Mouse (Mus musculus) kidney, adult 2 months (tissue): ENCODE measurements around the gene Sec14l5. TPM values are rescaled to one million over a fixed set of nuclear protein-coding genes. Genes with fewer than 3 reads are reported as not detected.
"Not testable (repeated sequence)": the region's sequence is repeated elsewhere in the genome, so short reads cannot be mapped to it uniquely, and the experiment has no call there.

Source experiments
- DNase-seq: peaks from one replicate; pipeline ENCODE4 v3.0.0; 2021
- H3K27ac ChIP-seq: fragments of 200-500 bp; 2 replicates; pipeline ENCODE4 v1.5.1; 2012; ENCODE audit warnings: low read depth, low read length, control low read depth, inconsistent platforms; ENCODE audit not compliant: insufficient read depth
- H3K27me3 ChIP-seq: fragments of 200-500 bp; replicated peaks from 2 replicates; pipeline ENCODE4 v1.6.1; 2012; ENCODE audit warnings: mild to moderate bottlenecking, moderate library complexity, low read length, inconsistent platforms; ENCODE audit not compliant: control insufficient read depth, insufficient read depth
- H3K36me3 ChIP-seq: fragments of 200-500 bp; 2 replicates; pipeline ENCODE4 v1.6.1; 2012; ENCODE audit warnings: mild to moderate bottlenecking, moderate library complexity, low read length, inconsistent platforms; ENCODE audit not compliant: control insufficient read depth, insufficient read depth
- H3K4me1 ChIP-seq: fragments of 200-500 bp; 2 replicates; pipeline ENCODE4 v1.6.1; 2011; ENCODE audit warnings: low read length; ENCODE audit not compliant: control insufficient read depth, insufficient read depth
- H3K4me3 ChIP-seq: fragments of 200-500 bp; 2 replicates; pipeline ENCODE4 v1.5.1; 2011; ENCODE audit warnings: mild to moderate bottlenecking, low read depth, low read length, control low read depth; ENCODE audit not compliant: insufficient read depth
- CTCF ChIP-seq: fragments of 200-500 bp; conservative IDR thresholded peaks from 2 replicates; pipeline ENCODE4 v1.5.1; 2011; ENCODE audit warnings: low read depth, mild to moderate bottlenecking, control low read depth, low read length, moderate library complexity, mixed read lengths; ENCODE audit not compliant: insufficient read depth, insufficient read length
- POLR2A ChIP-seq: fragments of 200-500 bp; IDR thresholded peaks from one replicate; pipeline ENCODE4 v1.6.1; 2011; ENCODE audit warnings: low read depth, low read length, control low read depth
- WGBS: fragments of 180-500 bp; shearing (Covaris S2); methylation state at CpG from one replicate; pipeline ENCODE4 v1.1.7; 2018; 5-methylcytosine and 5-hydroxymethylcytosine counted together
- polyA plus RNA-seq: library from polyadenylated mRNA; depleted of rRNA; stranded (reverse); fragments of >200 nt; gene quantifications from 2 replicates; pipeline ENCODE4 v1.2.3, GENCODE M21; 2012

Sec14l5 gene
- polyA plus RNA-seq, 1 experiment = 0.34 TPM

DNA sequence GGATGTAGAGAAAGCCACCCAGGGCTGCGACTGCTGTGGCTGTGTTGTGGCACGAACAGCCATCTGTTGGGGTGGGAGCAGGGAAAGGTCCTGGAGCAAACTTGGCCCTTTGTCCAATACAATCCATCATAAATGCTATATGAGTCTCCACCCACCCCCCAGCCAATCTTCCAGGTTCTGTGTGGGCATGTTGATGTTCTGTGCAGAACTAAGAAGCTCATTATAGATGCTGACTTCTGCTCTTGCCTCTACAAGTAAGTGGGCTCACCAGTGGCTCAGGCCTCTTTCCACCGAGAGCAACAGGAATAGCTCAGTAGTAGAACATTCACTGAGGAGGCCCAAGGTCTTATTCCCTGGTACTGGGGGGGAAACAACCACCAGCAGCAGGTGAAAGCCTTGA, 65.2 kb downstream of the Sec14l5 start:
- Histone ChIP-seq H3K4me1 (no peaks in the 10 kb centered on the region), H3K4me3 (no peak overlapping the region), H3K27ac (no peak overlapping the region), H3K27me3 (no peaks in the 10 kb centered on the region), H3K36me3 (no peaks in the 10 kb centered on the region)
- WGBS = 86% methylated on average over 3 of the region's 3 CpGs
- no peak for TF ChIP-seq POLR2A
- no peak for TF ChIP-seq CTCF
- DNase-seq = no peak

DNA sequence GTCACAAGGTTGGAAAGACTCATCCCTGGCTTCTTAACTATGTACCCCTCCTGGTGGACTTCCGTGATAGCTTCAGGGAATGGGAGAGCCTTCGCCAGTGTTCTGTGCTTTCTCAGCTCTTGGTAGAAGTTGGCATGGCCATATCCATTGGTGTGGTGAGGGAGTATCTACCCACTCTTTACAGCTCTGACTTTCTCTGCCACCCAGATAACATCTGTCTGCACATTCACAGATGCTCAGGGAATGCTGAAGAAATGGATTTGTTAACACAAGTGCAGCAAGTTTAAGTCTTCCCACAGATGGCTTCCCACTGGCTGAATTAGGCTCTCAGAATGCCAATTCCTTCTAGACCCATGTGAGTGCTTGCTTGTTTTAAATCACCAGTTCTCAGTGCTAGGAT, 67.2 kb downstream of the Sec14l5 start:
- WGBS = 89% methylated on average over 2 of the region's 2 CpGs
- no peak for DNase-seq
- H3K4me1 ChIP-seq = 0 out of 2 replicates have a peak, but pooled peaks cover 2% of the 10 kb centered on the region
- H3K27me3 ChIP-seq = no peaks in the 10 kb centered on the region
- no peak overlapping the region for H3K27ac ChIP-seq
- no peak for TF ChIP-seq POLR2A
- no peak for TF ChIP-seq CTCF
- H3K36me3 ChIP-seq = no peaks in the 10 kb centered on the region
- H3K4me3 ChIP-seq = no peak overlapping the region

GRCm38 (mm10) chr16:5216686-5217085, 69.8 kb downstream of the Sec14l5 start:
- 51% methylated on average over 6 of the region's 6 CpGs for WGBS
- Histone ChIP-seq H3K27ac (no peak overlapping the region), H3K27me3 (no peaks in the 10 kb centered on the region), H3K4me1 (0 out of 2 replicates have a peak, but pooled peaks cover 2% of the 10 kb centered on the region), H3K4me3 (no peak overlapping the region), H3K36me3 (no peaks in the 10 kb centered on the region)
- TF ChIP-seq CTCF (no peak), POLR2A (no peak)
- no peak for DNase-seq

GRCm38 (mm10) chr16:5217341-5218133, 70.6 kb downstream of the Sec14l5 start:
- Histone ChIP-seq H3K36me3 (no peaks in the 10 kb centered on the region), H3K4me1 (0 out of 2 replicates have a peak, but pooled peaks cover 2% of the 10 kb centered on the region), H3K27ac (no peak overlapping the region), H3K27me3 (no peaks in the 10 kb centered on the region), H3K4me3 (no peak overlapping the region)
- TF ChIP-seq CTCF = no peak
- TF ChIP-seq POLR2A = no peak
- DNase-seq = peak; percentile 89
- WGBS = 33% methylated on average over 5 of the region's 5 CpGs

- peak; percentile 28 for DNase-seq
- Histone ChIP-seq H3K4me1 (0 out of 2 replicates have a peak, but pooled peaks cover 2% of the 10 kb centered on the region), H3K27ac (no peak overlapping the region), H3K36me3 (no peaks in the 10 kb centered on the region), H3K4me3 (peak overlapping the region; percentile 34), H3K27me3 (no peaks in the 10 kb centered on the region)
- 50% methylated on average over 4 of the region's 4 CpGs for WGBS
- TF ChIP-seq CTCF = no peak
- TF ChIP-seq POLR2A = no peak
Observed at GRCm38 (mm10) chr16:5221403-5221802, 74.5 kb downstream of the Sec14l5 start.

- 33% methylated on average over 6 of the region's 6 CpGs for WGBS
- peak within 1 kb of the TSS; percentile 50 for H3K4me3 ChIP-seq
- TF ChIP-seq CTCF (no peak), POLR2A (peak; percentile 79)
- H3K27ac ChIP-seq = peak within 1 kb of the TSS; percentile 62
- peak; percentile 72 for DNase-seq
- H3K36me3 ChIP-seq = no peaks in the 10 kb centered on the region
- H3K27me3 ChIP-seq = no peaks in the 10 kb centered on the region
- H3K4me1 ChIP-seq = 0 out of 2 replicates have a peak, but pooled peaks cover 2% of the 10 kb centered on the region
Observed at GRCm38 (mm10) chr16:5222140-5222539, 75.2 kb downstream of the Sec14l5 start, which contains the start of gene AU021092. TSS of gene AU021092 (minus strand) at chr16:5222299.

DNA sequence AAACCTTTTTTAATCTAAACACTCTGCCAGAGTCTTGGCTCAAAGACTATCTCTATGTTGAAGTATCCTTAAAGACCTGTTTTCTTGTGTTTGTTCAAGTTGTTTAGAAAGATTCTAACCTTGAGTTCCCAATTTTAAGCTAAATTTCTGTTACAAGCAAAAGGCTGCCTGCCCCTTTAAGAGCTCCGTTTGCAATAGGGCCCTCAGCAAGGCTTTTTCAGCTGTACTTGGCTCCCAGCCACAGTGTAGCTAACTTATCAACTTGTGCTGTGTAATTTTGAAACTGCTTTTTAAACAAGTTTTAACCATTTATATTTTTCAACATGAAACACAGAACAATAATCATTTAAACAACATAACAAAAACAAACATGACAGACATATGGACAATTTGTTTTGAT, 79.6 kb downstream of the Sec14l5 start:
- peak; percentile 32 for DNase-seq
- H3K36me3 ChIP-seq, H3K27ac ChIP-seq, H3K4me1 ChIP-seq, H3K27me3 ChIP-seq, H3K4me3 ChIP-seq: not testable (repeated sequence)
- 0% methylated on average over 1 of the region's 1 CpGs for WGBS

DNA sequence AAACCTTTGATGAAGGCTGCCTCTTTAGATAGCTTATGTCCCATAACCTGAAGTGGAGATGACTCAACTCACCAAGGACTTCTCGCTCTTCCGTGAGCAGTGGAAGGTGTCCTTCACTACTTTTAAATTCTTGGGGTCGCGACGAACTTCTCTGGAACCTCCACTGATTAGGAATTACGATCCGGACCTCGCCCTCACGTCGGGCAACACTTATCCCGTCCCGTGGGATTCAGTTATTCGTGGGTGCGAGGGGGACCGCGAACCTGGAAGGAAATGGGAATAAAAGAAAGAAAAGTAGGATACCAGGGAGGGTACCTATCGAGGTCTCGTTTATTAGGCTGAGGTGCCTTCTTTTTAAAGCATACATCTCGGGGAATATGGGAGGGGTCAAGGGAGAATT, 80.6 kb downstream of the Sec14l5 start:
- H3K27me3 ChIP-seq, H3K36me3 ChIP-seq, H3K4me3 ChIP-seq, H3K4me1 ChIP-seq, H3K27ac ChIP-seq, DNase-seq: not testable (repeated sequence)
- 68% methylated on average over 19 of the region's 19 CpGs for WGBS

- not testable (repeated sequence) for DNase-seq, H3K36me3 ChIP-seq, H3K27me3 ChIP-seq, H3K4me1 ChIP-seq, H3K27ac ChIP-seq, H3K4me3 ChIP-seq
- 58% methylated on average over 3 of the region's 3 CpGs for WGBS
Observed at GRCm38 (mm10) chr16:5228103-5228502, 81.2 kb downstream of the Sec14l5 start.
